Mouse (Mus musculus): ENCODE results near the gene Gnat1.

GRCm38 (mm10) chr9:107640257-107640772 lies 39.2 kb downstream of the Gnat1 start:
- TF ChIP-seq CTCF (conservative IDR thresholded peaks at IDR 0.05; ENCODE audit: insufficient read depth, insufficient read length, low read depth, low read length) (no peak), POLR2A (IDR thresholded peaks at IDR 0.05; ENCODE audit: low read depth, low read length) (no peak)
